Mouse (Mus musculus) limb, embryonic 11.5 days (tissue): ENCODE data around the gene Rufy2. TPM values are rescaled to one million over a fixed set of nuclear protein-coding genes. Genes with fewer than 3 reads are reported as not detected.

Experiments
- ATAC-seq: fragments of 200-750 bp; cut with Nextera tagmentation; 2 replicates; pipeline ENCODE4 v1.8.0; 2017; ENCODE audit warnings: low read depth; ENCODE audit not compliant: insufficient number of reproducible peaks, low FRiP score, low TSS enrichment
- DNase-seq: peaks from one replicate; pipeline ENCODE4 v3.0.0-alpha.2; 2015; ENCODE audit warnings: low spot score
- H3K27ac ChIP-seq: fragments of 300-500 bp; sonication (generic); replicated peaks from 2 replicates; pipeline ENCODE4 v1.5.1; 2014; ENCODE audit warnings: low read depth, mild to moderate bottlenecking, low read length
- H3K27me3 ChIP-seq: fragments of 300-500 bp; sonication (generic); 2 replicates; pipeline ENCODE4 v1.6.1; 2014; ENCODE audit warnings: mild to moderate bottlenecking, low read length, mixed read lengths; ENCODE audit not compliant: control insufficient read depth, insufficient read depth
- H3K36me3 ChIP-seq: fragments of 300-500 bp; sonication (generic); 2 replicates; pipeline ENCODE4 v1.6.1; 2014; ENCODE audit warnings: mild to moderate bottlenecking, low read length, moderate library complexity, mixed read lengths; ENCODE audit not compliant: control insufficient read depth, insufficient read depth
- H3K4me1 ChIP-seq: fragments of 300-500 bp; sonication (generic); 2 replicates; pipeline ENCODE4 v1.6.1; 2014; ENCODE audit warnings: low read length, mixed read lengths; ENCODE audit not compliant: control insufficient read depth, insufficient read depth
- H3K4me2 ChIP-seq: fragments of 300-500 bp; sonication (generic); 2 replicates; pipeline ENCODE4 v1.6.1; 2014; ENCODE audit warnings: low read depth, mild to moderate bottlenecking, moderate library complexity; ENCODE audit not compliant: severe bottlenecking
- H3K4me3 ChIP-seq: fragments of 300-500 bp; sonication (generic); 2 replicates; pipeline ENCODE4 v1.5.1; 2014; ENCODE audit warnings: low read depth, low read length
- H3K9ac ChIP-seq: fragments of 300-500 bp; sonication (generic); 2 replicates; pipeline ENCODE4 v1.6.1; 2014; ENCODE audit warnings: mild to moderate bottlenecking, low read length
- H3K9me3 ChIP-seq: fragments of 300-500 bp; sonication (generic); 2 replicates; pipeline ENCODE4 v1.6.1; 2016; ENCODE audit warnings: low read length; ENCODE audit not compliant: control insufficient read depth
- WGBS: fragments of 180-500 bp; shearing (Covaris S2); extraction: QIAGEN DNeasy Blood & Tissue Kit; methylation state at CpG from one replicate; pipeline ENCODE4 v1.1.7; 2014; 5-methylcytosine and 5-hydroxymethylcytosine counted together
- polyA plus RNA-seq: library from polyadenylated mRNA; unstranded; fragments of >200 nt; fragmentation: Nextera tagmentation; extraction: Ambion mirVana; gene quantifications from 2 replicates; pipeline ENCODE4 v1.2.1, GENCODE M21; 2014

Gene Rufy2
- polyA plus RNA-seq = 20.5 and 21.6 TPM in 2 replicates

DNA sequence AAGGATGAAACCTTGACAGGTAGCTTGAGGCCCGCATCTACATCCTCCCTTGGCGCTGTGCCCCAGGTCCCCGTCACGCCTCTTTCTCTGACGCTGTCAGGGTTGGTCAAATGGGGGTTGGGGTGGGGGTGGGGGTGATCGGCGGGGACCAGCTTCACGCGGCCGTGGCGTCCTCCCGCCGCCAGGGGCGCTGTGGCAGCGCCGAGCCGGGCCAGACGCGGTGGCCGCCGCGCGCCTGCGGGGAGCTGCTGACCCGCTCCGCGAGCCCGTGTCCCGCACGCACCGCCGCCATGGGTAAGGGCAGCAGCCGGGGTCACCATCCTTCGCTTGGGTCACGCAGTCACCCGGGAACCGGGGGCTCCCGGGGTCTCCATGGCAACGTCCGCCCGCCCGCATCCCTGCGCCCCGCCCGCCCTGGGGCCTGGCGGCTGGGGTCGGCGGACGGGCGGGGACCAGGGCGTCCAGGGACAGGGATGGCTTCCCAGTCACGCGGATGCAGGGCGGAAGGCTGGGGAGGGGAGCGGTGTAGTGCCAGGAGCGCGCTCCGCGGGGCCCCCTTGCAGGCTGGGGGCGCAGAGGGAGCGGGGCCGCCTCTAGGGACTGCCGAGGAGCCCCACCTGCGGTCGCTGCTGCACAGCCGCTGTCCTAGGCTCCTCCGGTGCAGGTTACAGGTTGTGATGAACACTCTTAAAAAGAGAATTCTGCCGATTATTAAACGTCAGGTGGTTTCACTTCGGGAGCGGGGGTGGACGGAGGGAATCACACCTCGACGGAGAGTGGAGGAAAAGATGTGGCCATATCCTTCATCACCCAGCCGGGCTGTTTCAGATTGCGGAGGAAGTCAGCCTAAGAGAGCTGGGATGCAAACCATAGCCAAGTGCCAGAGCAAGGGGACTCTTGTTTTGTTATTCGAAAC, at the start of gene Rufy2:
Gene Rufy2, plus strand, starts transcription at position 185 of the 916 bp plus-strand sequence.
- peak; percentile 88 for ATAC-seq
- under 1% methylated on average over 77 of the region's 77 CpGs for WGBS
- Histone ChIP-seq H3K9ac (peak within 1 kb of the TSS; percentile 86), H3K27me3 (no peaks in the 10 kb centered on the region), H3K4me3 (peak within 1 kb of the TSS; percentile 96), H3K4me2 (peak within 1 kb of the TSS; percentile 61), H3K4me1 (0 out of 2 replicates have a peak, but pooled peaks cover 2% of the 10 kb centered on the region), H3K9me3 (no peaks in the 10 kb centered on the region), H3K36me3 (no peaks in the 10 kb centered on the region; the same call in 1 of the 2 replicates), H3K27ac (0 out of 2 replicates have a peak within 1 kb of the TSS, but pooled peaks have one; percentile 52)
- peak; percentile 88 for DNase-seq

- Histone ChIP-seq H3K27ac (no peak overlapping the region), H3K9ac (no peak overlapping the region), H3K4me1 (no peaks in the 10 kb centered on the region), H3K9me3 (no peaks in the 10 kb centered on the region), H3K27me3 (no peaks in the 10 kb centered on the region), H3K36me3 (peaks cover 5% of the 10 kb centered on the region; the same call in 1 of the 2 replicates), H3K4me2 (no peak overlapping the region), H3K4me3 (no peak overlapping the region)
- ATAC-seq (no peak), DNase-seq (no peak)
- 91% methylated on average over 1 of the region's 1 CpGs for WGBS
Measured at GRCm38 (mm10) chr10:62932381-62932780, 47.6 kb upstream of the Rufy2 start.

- WGBS = 88% methylated on average over 10 of the region's 10 CpGs
Measured at GRCm38 (mm10) chr10:62944975-62945580, 34.9 kb upstream of the Rufy2 start.

GRCm38 (mm10) chr10:62946738-62947471, 33.1 kb upstream of the Rufy2 start, which contains the start of gene Dna2:
Dna2 (plus strand) TSS chr10:62947026.
- Histone ChIP-seq H3K9me3 (no peaks in the 10 kb centered on the region), H3K27ac (peak within 1 kb of the TSS; percentile 85), H3K4me3 (peak within 1 kb of the TSS; percentile 71), H3K27me3 (no peaks in the 10 kb centered on the region), H3K4me1 (no peaks in the 10 kb centered on the region), H3K4me2 (peak within 1 kb of the TSS; percentile 64), H3K36me3 (peaks cover 2% of the 10 kb centered on the region; the same call in 1 of the 2 replicates), H3K9ac (peak within 1 kb of the TSS; percentile 87)
- under 1% methylated on average over 64 of the region's 68 CpGs for WGBS
- ATAC-seq = peak; percentile 91
- DNase-seq = peak; percentile 88

More at GRCm38 (mm10) chr10:62944975-62945580, 34.9 kb upstream of the Rufy2 start:
- Histone ChIP-seq H3K4me1 (no peaks in the 10 kb centered on the region), H3K9ac (no peak overlapping the region), H3K9me3 (no peaks in the 10 kb centered on the region), H3K36me3 (no peaks in the 10 kb centered on the region), H3K4me3 (no peak overlapping the region), H3K27ac (no peak overlapping the region), H3K27me3 (no peaks in the 10 kb centered on the region), H3K4me2 (no peak overlapping the region)
- DNase-seq (no peak), ATAC-seq (no peak)

DNA sequence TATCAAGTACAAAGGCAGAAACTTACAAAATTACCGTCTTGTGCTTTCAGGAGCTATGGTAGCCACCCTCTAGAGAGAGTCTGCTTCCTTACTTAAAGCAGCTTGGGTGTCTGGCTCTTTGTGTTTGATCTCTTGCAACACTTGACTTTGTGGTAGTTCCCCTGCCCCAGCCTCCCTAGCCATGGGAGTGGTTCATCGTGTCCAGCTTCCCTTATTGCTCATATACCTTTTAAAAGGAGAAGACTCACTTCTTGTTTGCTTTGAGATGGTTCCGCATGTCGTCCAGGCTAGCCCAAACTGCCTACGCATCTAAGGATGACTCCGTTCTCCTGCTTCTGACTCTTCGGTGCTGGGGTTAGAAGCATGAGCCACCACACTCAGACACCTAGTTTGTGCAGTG, 31.5 kb upstream of the Rufy2 start:
- 95% methylated on average over 7 of the region's 7 CpGs for WGBS
- Histone ChIP-seq H3K27ac (no peak overlapping the region), H3K36me3 (peaks cover 5% of the 10 kb centered on the region), H3K4me1 (no peaks in the 10 kb centered on the region), H3K9me3 (no peaks in the 10 kb centered on the region), H3K9ac (no peak overlapping the region), H3K4me3 (no peak overlapping the region), H3K27me3 (no peaks in the 10 kb centered on the region), H3K4me2 (no peak overlapping the region)
- no peak for DNase-seq
- ATAC-seq = no peak

DNA sequence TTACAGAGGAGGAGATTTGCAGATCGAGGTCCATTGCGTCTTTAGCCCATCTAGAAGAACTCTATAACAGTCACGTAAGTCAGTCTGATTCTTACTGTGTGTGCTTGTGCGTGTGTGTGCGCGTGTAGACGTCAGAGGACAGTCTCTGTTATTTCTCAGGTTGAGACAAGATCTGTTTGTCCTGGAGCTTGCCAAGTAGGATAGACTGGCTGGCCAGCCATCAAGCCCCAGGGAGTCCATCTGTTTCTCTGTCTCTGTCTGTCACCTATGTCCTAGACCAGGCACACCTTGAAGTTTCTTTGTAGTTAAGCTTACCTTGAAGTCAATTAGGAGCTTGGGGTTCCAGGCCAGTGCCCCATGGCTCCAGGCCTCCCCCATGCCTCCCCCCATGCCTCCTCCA, 16.1 kb upstream of the Rufy2 start:
- ATAC-seq (no peak), DNase-seq (no peak)
- Histone ChIP-seq H3K4me3 (no peak overlapping the region), H3K4me2 (no peak overlapping the region), H3K4me1 (no peaks in the 10 kb centered on the region), H3K9ac (no peak overlapping the region), H3K9me3 (no peaks in the 10 kb centered on the region), H3K36me3 (peaks cover 31% of the 10 kb centered on the region), H3K27me3 (no peaks in the 10 kb centered on the region), H3K27ac (no peak overlapping the region)
- WGBS = 93% methylated on average over 7 of the region's 7 CpGs

DNA sequence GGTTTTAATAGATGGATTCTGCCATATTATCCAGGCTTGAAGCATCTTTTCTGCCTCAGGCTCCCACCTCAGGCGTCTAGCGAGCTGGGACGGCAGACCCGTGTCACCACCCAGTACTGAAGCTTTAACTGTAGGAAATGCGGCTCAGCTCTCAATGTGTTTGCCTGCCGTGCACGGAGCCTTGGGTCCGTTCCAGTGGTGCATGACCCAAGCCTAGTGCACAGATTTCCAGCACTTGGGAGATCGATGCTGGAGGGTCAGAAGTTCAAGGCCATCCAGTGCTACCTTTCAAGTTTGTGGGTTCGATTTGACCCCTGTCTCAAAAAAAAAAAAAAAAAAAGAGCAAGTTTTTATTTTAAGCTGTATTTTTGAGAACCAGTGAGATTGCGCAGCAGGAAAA, 14.2 kb upstream of the Rufy2 start:
- no peaks in the 10 kb centered on the region for H3K27me3 ChIP-seq
- no peak overlapping the region for H3K4me3 ChIP-seq
- H3K9me3 ChIP-seq = no peaks in the 10 kb centered on the region
- H3K36me3 ChIP-seq = peaks cover 28% of the 10 kb centered on the region
- WGBS = 94% methylated on average over 11 of the region's 11 CpGs
- H3K4me2 ChIP-seq = no peak overlapping the region
- ATAC-seq = no peak
- no peak for DNase-seq
- H3K9ac ChIP-seq = no peak overlapping the region
- no peak overlapping the region for H3K27ac ChIP-seq
- no peaks in the 10 kb centered on the region for H3K4me1 ChIP-seq

- 96% methylated on average over 15 of the region's 15 CpGs for WGBS
- DNase-seq = no peak
- ATAC-seq = no peak
Measured at GRCm38 (mm10) chr10:62966291-62966690, 13.7 kb upstream of the Rufy2 start.

More at GRCm38 (mm10) chr10:62966291-62966690, 13.7 kb upstream of the Rufy2 start:
- no peak overlapping the region for H3K27ac ChIP-seq
- H3K27me3 ChIP-seq = no peaks in the 10 kb centered on the region
- no peak overlapping the region for H3K4me2 ChIP-seq
- no peaks in the 10 kb centered on the region for H3K9me3 ChIP-seq
- H3K4me3 ChIP-seq = no peak overlapping the region
- no peaks in the 10 kb centered on the region for H3K4me1 ChIP-seq
- H3K9ac ChIP-seq = no peak overlapping the region
- H3K36me3 ChIP-seq = peaks cover 30% of the 10 kb centered on the region
